Comparison of ENCODE assay signal across 20 mouse cellular contexts in genomic region chr11:67923720-67924119, GRCm38 (mm10). TPM values are rescaled to one million over a fixed set of nuclear protein-coding genes. Genes with fewer than 3 reads are reported as not detected.
DNase-seq lines count a peak whose midpoint lies in the region; ATAC-seq and TF ChIP-seq lines count a peak whose summit lies in the region.
"Had no signal": no experiment of that assay in that cellular context is flagged by ENCODE, and none has a peak within 500 bp of the region (broad histone marks: within the 10 kb centered on the region; RNA-seq: fewer than 3 reads in every experiment).

No protein-coding gene starts in this region.

- no peaks in the 10 kb centered on the region for H3K79me2 ChIP-seq in CH12.LX (replicated peaks; ENCODE audit: control insufficient read depth, extremely low read depth, insufficient read depth, poor library complexity, severe bottlenecking)

- TF ChIP-seq RAD21 in CH12.LX (IDR thresholded peaks at IDR 0.05; ENCODE audit: low read depth, low read length), result peak; percentile 8

- no peak for ATAC-seq in forebrain, embryonic 11.5 days (replicated peaks; ENCODE audit: low FRiP score)
- no peak for ATAC-seq in forebrain, embryonic 13.5 days
- no peak for ATAC-seq in kidney, embryonic 16.5 days (ENCODE audit: low FRiP score, low TSS enrichment)
- no peak for ATAC-seq in intestine, embryonic 15.5 days
- ATAC-seq: forebrain, embryonic 14.5 days had no signal

- H3K4me3 ChIP-seq in forebrain, embryonic 11.5 days (ENCODE audit: low read depth, low read length), result no peak overlapping the region
- H3K4me3 ChIP-seq in forebrain, embryonic 13.5 days, result no peak overlapping the region
- no peak overlapping the region for H3K4me3 ChIP-seq in kidney, embryonic 16.5 days (ENCODE audit: low read length)
- no peak overlapping the region for H3K4me3 ChIP-seq in CH12.LX (replicated peaks in 1 of 3; ENCODE audit: low read depth in 2 of 3, low read length in 2 of 3, poor library complexity in 1 of 3)
- peak overlapping the region; percentile 74; the same call in 1 of the 2 replicates for H3K4me3 ChIP-seq in intestine, embryonic 15.5 days (replicated peaks)
- H3K4me3 ChIP-seq: embryonic facial prominence, embryonic 13.5 days; heart, embryonic 12.5 days; hindbrain, embryonic 10.5 days; midbrain, embryonic 12.5 days had no signal

- in situ Hi-C loops in CH12.LX (cut with MboI; ENCODE audit: low pct_ligation_motif_present, low pct_unique_long_range_greater_than_20kb, low sequenced_read_pairs), result no loop called here

- WGBS in forebrain, embryonic 11.5 days, result 95% methylated on average over 5 of the region's 5 CpGs
- WGBS in forebrain, embryonic 13.5 days, result 95% methylated on average over 5 of the region's 5 CpGs
- WGBS in kidney, embryonic 16.5 days, result 89% methylated on average over 5 of the region's 5 CpGs
- WGBS in intestine, embryonic 15.5 days, result 85% methylated on average over 5 of the region's 5 CpGs

- no peaks in the 10 kb centered on the region for H3K36me3 ChIP-seq in forebrain, embryonic 11.5 days (ENCODE audit: control insufficient read depth, insufficient read depth, low read length)
- H3K36me3 ChIP-seq in forebrain, embryonic 13.5 days (ENCODE audit: poor library complexity, severe bottlenecking), result no peaks in the 10 kb centered on the region
- H3K36me3 ChIP-seq in kidney, embryonic 16.5 days (ENCODE audit: insufficient read depth, low read length), result no peaks in the 10 kb centered on the region
- no peaks in the 10 kb centered on the region for H3K36me3 ChIP-seq in CH12.LX (replicated peaks in 1 of 2; ENCODE audit: control insufficient read depth in 1 of 2, insufficient read depth in 1 of 2, low read length in 1 of 2)
- no peaks in the 10 kb centered on the region for H3K36me3 ChIP-seq in intestine, embryonic 15.5 days
- H3K36me3 ChIP-seq: embryonic facial prominence, embryonic 13.5 days; heart, embryonic 12.5 days; hindbrain, embryonic 10.5 days; midbrain, embryonic 12.5 days had no signal

- no peak for TF ChIP-seq POLR2A in CH12.LX (IDR thresholded peaks at IDR 0.05; ENCODE audit: low read depth, low read length)

- DNase-seq in forebrain, embryonic 11.5 days (ENCODE audit: low spot score), result peak; percentile 22
- DNase-seq in kidney, adult 18-20 months, result no peak
- no peak for DNase-seq in CH12.LX (ENCODE audit: extremely low read depth)
- no peak for DNase-seq in B cell, adult 2 months
- DNase-seq in gastrocnemius, adult 8-10 months (ENCODE audit: low spot score in 2 of 2), result no peak
- DNase-seq: cerebellum, adult 11 months; gastrocnemius, postnatal 10 days; lung, postnatal 4 days; right cerebral cortex, postnatal 4 days; thymus, postnatal 14 days had no signal

- TF ChIP-seq EP300 in CH12.LX (IDR thresholded peaks at IDR 0.05; ENCODE audit: low read length), result no peak

- H3K27me3 ChIP-seq in forebrain, embryonic 11.5 days (ENCODE audit: control insufficient read depth, insufficient read depth, low read length), result peaks cover 20% of the 10 kb centered on the region
- H3K27me3 ChIP-seq in forebrain, embryonic 13.5 days, result peaks cover 29% of the 10 kb centered on the region
- H3K27me3 ChIP-seq in kidney, embryonic 16.5 days (ENCODE audit: insufficient read depth, low read length), result no peaks in the 10 kb centered on the region
- H3K27me3 ChIP-seq in CH12.LX (replicated peaks), result peaks cover 50% of the 10 kb centered on the region
- H3K27me3 ChIP-seq in intestine, embryonic 15.5 days (replicated peaks), result peaks cover 2% of the 10 kb centered on the region; the same call in 1 of the 2 replicates

- dilution Hi-C loops in CH12.LX (cut with MboI; ENCODE audit: extremely low pct_ligation_motif_present, extremely low pct_unique_long_range_greater_than_20kb, low sequenced_read_pairs), result no loop called here

- H3K4me2 ChIP-seq in forebrain, embryonic 11.5 days (ENCODE audit: low read depth, low read length, severe bottlenecking), result no peak overlapping the region
- H3K4me2 ChIP-seq in forebrain, embryonic 13.5 days, result no peak overlapping the region
- 0 out of 2 replicates have a peak overlapping the region, but pooled peaks have one; percentile 100 for H3K4me2 ChIP-seq in kidney, embryonic 16.5 days (replicated peaks; ENCODE audit: low read depth, low read length)
- H3K4me2 ChIP-seq in CH12.LX (ENCODE audit: insufficient read depth, low read depth, poor library complexity, severe bottlenecking), result no peak overlapping the region
- peak overlapping the region; percentile 99; the same call in 1 of the 2 replicates for H3K4me2 ChIP-seq in intestine, embryonic 15.5 days (replicated peaks)
- H3K4me2 ChIP-seq: heart, embryonic 12.5 days; liver, embryonic 11.5 days; midbrain, embryonic 12.5 days had no signal

- no peak overlapping the region for H3K9ac ChIP-seq in forebrain, embryonic 11.5 days (ENCODE audit: low read length)
- H3K9ac ChIP-seq in forebrain, embryonic 13.5 days, result no peak overlapping the region
- H3K9ac ChIP-seq in kidney, embryonic 16.5 days (replicated peaks; ENCODE audit: low read length), result no peak overlapping the region
- H3K9ac ChIP-seq in CH12.LX (ENCODE audit: insufficient read depth, low read depth), result no peak overlapping the region
- H3K9ac ChIP-seq in intestine, embryonic 15.5 days, result no peak overlapping the region
- H3K9ac ChIP-seq: embryonic facial prominence, embryonic 13.5 days; heart, embryonic 12.5 days; midbrain, embryonic 12.5 days had no signal

- no peaks in the 10 kb centered on the region for H3K9me3 ChIP-seq in forebrain, embryonic 11.5 days (ENCODE audit: control insufficient read depth, low read length)
- H3K9me3 ChIP-seq in forebrain, embryonic 13.5 days (replicated peaks), result no peaks in the 10 kb centered on the region
- no peaks in the 10 kb centered on the region for H3K9me3 ChIP-seq in kidney, embryonic 16.5 days (ENCODE audit: low read length)
- H3K9me3 ChIP-seq in CH12.LX (replicated peaks; ENCODE audit: low read length), result no peaks in the 10 kb centered on the region
- no peaks in the 10 kb centered on the region for H3K9me3 ChIP-seq in intestine, embryonic 15.5 days
- H3K9me3 ChIP-seq: embryonic facial prominence, embryonic 13.5 days; heart, embryonic 12.5 days; hindbrain, embryonic 10.5 days; midbrain, embryonic 12.5 days had no signal

- H3K27ac ChIP-seq in forebrain, embryonic 11.5 days (ENCODE audit: low read depth, low read length), result no peak overlapping the region
- no peak overlapping the region for H3K27ac ChIP-seq in forebrain, embryonic 13.5 days
- H3K27ac ChIP-seq in kidney, embryonic 16.5 days (ENCODE audit: low read length), result no peak overlapping the region
- no peak overlapping the region for H3K27ac ChIP-seq in CH12.LX (ENCODE audit: insufficient read depth, low read depth)
- H3K27ac ChIP-seq in intestine, embryonic 15.5 days, result peak overlapping the region; percentile 93
- H3K27ac ChIP-seq: embryonic facial prominence, embryonic 13.5 days; hindbrain, embryonic 10.5 days; midbrain, embryonic 12.5 days had no signal

- H3K4me1 ChIP-seq in forebrain, embryonic 11.5 days (replicated peaks; ENCODE audit: control insufficient read depth, insufficient read depth, low read length), result no peaks in the 10 kb centered on the region; the same call in 1 of the 2 replicates
- H3K4me1 ChIP-seq in forebrain, embryonic 13.5 days, result peaks cover 12% of the 10 kb centered on the region
- peaks cover 23% of the 10 kb centered on the region for H3K4me1 ChIP-seq in kidney, embryonic 16.5 days (ENCODE audit: insufficient read depth, low read length)
- H3K4me1 ChIP-seq in CH12.LX (ENCODE audit: control insufficient read depth in 1 of 2, insufficient read depth in 2 of 2), result peaks cover 3 to 35% of the 10 kb centered on the region in 2 experiments; a peak in 3 of 4 replicates
- H3K4me1 ChIP-seq in intestine, embryonic 15.5 days (replicated peaks), result no peaks in the 10 kb centered on the region

- TF ChIP-seq CTCF in CH12.LX (conservative IDR thresholded peaks at IDR 0.05 in 1 of 2, IDR thresholded peaks at IDR 0.05 in 1 of 2; ENCODE audit: low read depth in 2 of 2, low read length in 2 of 2), result peak in 1 of 2 experiments; percentile 51; a peak in 2 of 4 replicates

TF ChIP-seq in CH12.LX, 34 proteins besides CTCF, POLR2A, EP300 and RAD21 (continues in another document):
- TF ChIP-seq TCF12 (IDR thresholded peaks at IDR 0.05; ENCODE audit: low read depth, low read length) (no peak), ZC3H11A (IDR thresholded peaks at IDR 0.05; ENCODE audit: low read depth, low read length) (no peak), SIN3A (IDR thresholded peaks at IDR 0.05; ENCODE audit: low read length) (no peak), MAZ (IDR thresholded peaks at IDR 0.05; ENCODE audit: low read depth, low read length) (no peak)

RNA-seq across cellular contexts. Expression of gene Usp43, which starts 1.8 kb away (rescaled TPM):
- 1.0 and 1.4 TPM in 2 replicates for polyA plus RNA-seq in forebrain, embryonic 11.5 days (2014; fragmentation: Nextera tagmentation; extraction: Ambion mirVana)
- 0.37 and 0.39 TPM in 2 replicates for polyA plus RNA-seq in forebrain, embryonic 13.5 days (2015; fragmentation: Nextera tagmentation; extraction: Ambion mirVana)
- polyA plus RNA-seq in kidney, embryonic 16.5 days (2015; fragmentation: Nextera tagmentation; extraction: Ambion mirVana), result 1.9 and 2.6 TPM in 2 replicates
- total RNA-seq in CH12.LX (2012; rRNA removed) (not detected in 2 replicates), CH12.LX (2014; rRNA removed) (not detected in 2 replicates)
- polyA plus RNA-seq in CH12.LX (2012; ENCODE audit: insufficient read length, low read depth), result not detected in 2 replicates
- polyA plus RNA-seq in intestine, embryonic 15.5 days (2015; fragmentation: Nextera tagmentation; extraction: Ambion mirVana), result 5.2 and 5.4 TPM in 2 replicates
- total RNA-seq in gastrocnemius, adult 8-10 months (2022), result under 1 TPM; 0.22 to 0.51 (median 0.29) TPM
- total RNA-seq: common myeloid progenitor, adult 5-6 weeks had no signal

RNA-seq across cellular contexts. Expression of gene Cfap52, which starts 41.7 kb away (rescaled TPM):
- 0.86 and 1.4 TPM in 2 replicates for polyA plus RNA-seq in forebrain, embryonic 11.5 days (2014; fragmentation: Nextera tagmentation; extraction: Ambion mirVana)
- polyA plus RNA-seq in forebrain, embryonic 13.5 days (2015; fragmentation: Nextera tagmentation; extraction: Ambion mirVana), result 2.7 and 3.4 TPM in 2 replicates
- polyA plus RNA-seq in kidney, embryonic 16.5 days (2015; fragmentation: Nextera tagmentation; extraction: Ambion mirVana), result 1.7 and 2.2 TPM in 2 replicates
- total RNA-seq in CH12.LX (2012; rRNA removed), result not detected in 2 replicates
- not detected in 2 replicates for total RNA-seq in CH12.LX (2014; rRNA removed)
- 0.20 TPM in 1 of 2 replicates, not detected in the other for polyA plus RNA-seq in CH12.LX (2012; ENCODE audit: insufficient read length, low read depth)
- polyA plus RNA-seq in intestine, embryonic 15.5 days (2015; fragmentation: Nextera tagmentation; extraction: Ambion mirVana), result 1.1 and 1.3 TPM in 2 replicates
- 1 to 10 TPM; 1.7 to 7.2 (median 5.0) TPM for total RNA-seq in gastrocnemius, adult 8-10 months (2022)
- total RNA-seq: common myeloid progenitor, adult 5-6 weeks had no signal
- polyA plus RNA-seq: liver, embryonic 11.5 days had no signal

RNA-seq across cellular contexts. Expression of gene Stx8, which starts 42.3 kb away (rescaled TPM):
- 52.6 and 53.8 TPM in 2 replicates for polyA plus RNA-seq in forebrain, embryonic 11.5 days (2014; fragmentation: Nextera tagmentation; extraction: Ambion mirVana)
- 63.0 and 66.0 TPM in 2 replicates for polyA plus RNA-seq in forebrain, embryonic 13.5 days (2015; fragmentation: Nextera tagmentation; extraction: Ambion mirVana)
- 48.9 and 49.6 TPM in 2 replicates for polyA plus RNA-seq in kidney, embryonic 16.5 days (2015; fragmentation: Nextera tagmentation; extraction: Ambion mirVana)
- 33.5 and 35.2 TPM in 2 replicates for total RNA-seq in CH12.LX (2012; rRNA removed)
- total RNA-seq in CH12.LX (2014; rRNA removed), result 31.8 and 39.2 TPM in 2 replicates
- polyA plus RNA-seq in CH12.LX (2012; ENCODE audit: insufficient read length, low read depth), result 57.9 and 61.3 TPM in 2 replicates
- 51.8 and 59.7 TPM in 2 replicates for polyA plus RNA-seq in intestine, embryonic 15.5 days (2015; fragmentation: Nextera tagmentation; extraction: Ambion mirVana)
- 10 to 100 TPM; 21.5 to 27.4 (median 22.6) TPM for total RNA-seq in gastrocnemius, adult 8-10 months (2022)

Comparison
In these comparisons a context has a peak if more than half of its experiments do, and no peak if none do; other contexts are left out.
1. H3K4me2 ChIP-seq: peak in kidney, embryonic 16.5 days (single experiment) and intestine, embryonic 15.5 days (single experiment); none in forebrain, embryonic 11.5 days (single experiment), forebrain, embryonic 13.5 days (single experiment) and CH12.LX (single experiment).